Mouse (Mus musculus): ENCODE results near the gene Abcb9. TPM values are rescaled to one million over a fixed set of nuclear protein-coding genes. Genes with fewer than 3 reads are reported as not detected.

Abcb9 gene
- total and polyA plus RNA-seq, 2 experiments from 2014 or later, result 29.6 to 42.1 TPM

GRCm38 (mm10) chr5:124025146-124025545 lies 70.5 kb downstream of the Abcb9 start:
- Histone ChIP-seq H3K27me3 (ENCODE audit: insufficient read depth, low read length) (no peaks in the 10 kb centered on the region), H3K27ac (ENCODE audit: low read depth, low read length) (peak overlapping the region; percentile 12; the same call in 1 of the 2 replicates), H3K4me1 (ENCODE audit: insufficient read depth, low read length) (peaks cover 11% of the 10 kb centered on the region), H3K4me2 (ENCODE audit: low read depth, low read length, poor library complexity, severe bottlenecking) (no peak overlapping the region), H3K9ac (replicated peaks; ENCODE audit: low read length, poor library complexity, severe bottlenecking) (no peak overlapping the region), H3K36me3 (ENCODE audit: insufficient read depth, low read length) (no peaks in the 10 kb centered on the region), H3K4me3 (ENCODE audit: low read depth, low read length) (no peak overlapping the region), H3K9me3 (ENCODE audit: low read length) (no peaks in the 10 kb centered on the region)
- TF ChIP-seq CTCF (IDR thresholded peaks at IDR 0.05), result no peak
- ATAC-seq (ENCODE audit: low FRiP score) (no peak), DNase-seq (ENCODE audit: low spot score) (no peak)
- 49% methylated on average over 9 of the region's 9 CpGs for WGBS

GRCm38 (mm10) chr5:124024677-124025076 lies 70.9 kb downstream of the Abcb9 start:
- ATAC-seq (ENCODE audit: low FRiP score), result peak; percentile 34; the same call in 1 of the 2 replicates
- H3K27ac ChIP-seq (ENCODE audit: low read depth, low read length), result peak overlapping the region; percentile 12; the same call in 1 of the 2 replicates
- H3K4me3 ChIP-seq (ENCODE audit: low read depth, low read length), result no peak overlapping the region
- no peaks in the 10 kb centered on the region for H3K27me3 ChIP-seq (ENCODE audit: insufficient read depth, low read length)
- no peak overlapping the region for H3K4me2 ChIP-seq (ENCODE audit: low read depth, low read length, poor library complexity, severe bottlenecking)
- TF ChIP-seq CTCF (IDR thresholded peaks at IDR 0.05), result no peak
- H3K9me3 ChIP-seq (ENCODE audit: low read length), result no peaks in the 10 kb centered on the region
- H3K4me1 ChIP-seq (ENCODE audit: insufficient read depth, low read length), result peaks cover 11% of the 10 kb centered on the region
- WGBS, result 46% methylated on average over 6 of the region's 6 CpGs
- no peaks in the 10 kb centered on the region for H3K36me3 ChIP-seq (ENCODE audit: insufficient read depth, low read length)
- peak; percentile 73 for DNase-seq (ENCODE audit: low spot score)
- no peak overlapping the region for H3K9ac ChIP-seq (replicated peaks; ENCODE audit: low read length, poor library complexity, severe bottlenecking)

- TF ChIP-seq CTCF (IDR thresholded peaks at IDR 0.05), result no peak
- ATAC-seq (ENCODE audit: low FRiP score), result no peak
- 78% methylated on average over 7 of the region's 7 CpGs for WGBS
- Histone ChIP-seq H3K9ac (replicated peaks; ENCODE audit: low read length, poor library complexity, severe bottlenecking) (no peak overlapping the region), H3K27me3 (ENCODE audit: insufficient read depth, low read length) (no peaks in the 10 kb centered on the region), H3K4me2 (ENCODE audit: low read depth, low read length, poor library complexity, severe bottlenecking) (no peak overlapping the region), H3K27ac (ENCODE audit: low read depth, low read length) (no peak overlapping the region), H3K4me1 (ENCODE audit: insufficient read depth, low read length) (peaks cover 6% of the 10 kb centered on the region; the same call in 1 of the 2 replicates), H3K36me3 (ENCODE audit: insufficient read depth, low read length) (no peaks in the 10 kb centered on the region), H3K4me3 (ENCODE audit: low read depth, low read length) (no peak overlapping the region), H3K9me3 (ENCODE audit: low read length) (no peaks in the 10 kb centered on the region)
- no peak for DNase-seq (ENCODE audit: low spot score)
Observed at GRCm38 (mm10) chr5:124022365-124022764, 73.2 kb downstream of the Abcb9 start.

GRCm38 (mm10) chr5:124021701-124022100 lies 73.9 kb downstream of the Abcb9 start:
- H3K9me3 ChIP-seq (ENCODE audit: low read length), result no peaks in the 10 kb centered on the region
- peaks cover 6% of the 10 kb centered on the region; the same call in 1 of the 2 replicates for H3K4me1 ChIP-seq (ENCODE audit: insufficient read depth, low read length)
- TF ChIP-seq CTCF (IDR thresholded peaks at IDR 0.05), result no peak
- DNase-seq (ENCODE audit: low spot score), result no peak
- H3K4me3 ChIP-seq (ENCODE audit: low read depth, low read length), result no peak overlapping the region
- H3K36me3 ChIP-seq (ENCODE audit: insufficient read depth, low read length), result no peaks in the 10 kb centered on the region
- H3K4me2 ChIP-seq (ENCODE audit: low read depth, low read length, poor library complexity, severe bottlenecking), result no peak overlapping the region
- WGBS, result 62% methylated on average over 11 of the region's 11 CpGs
- H3K27me3 ChIP-seq (ENCODE audit: insufficient read depth, low read length), result no peaks in the 10 kb centered on the region
- H3K27ac ChIP-seq (ENCODE audit: low read depth, low read length), result no peak overlapping the region
- H3K9ac ChIP-seq (replicated peaks; ENCODE audit: low read length, poor library complexity, severe bottlenecking), result no peak overlapping the region
- ATAC-seq (ENCODE audit: low FRiP score), result no peak

GRCm38 (mm10) chr5:124021148-124021547 lies 74.5 kb downstream of the Abcb9 start:
- H3K4me2 ChIP-seq (ENCODE audit: low read depth, low read length, poor library complexity, severe bottlenecking), result no peak overlapping the region
- H3K4me3 ChIP-seq (ENCODE audit: low read depth, low read length), result no peak overlapping the region
- no peak overlapping the region for H3K27ac ChIP-seq (ENCODE audit: low read depth, low read length)
- H3K27me3 ChIP-seq (ENCODE audit: insufficient read depth, low read length), result no peaks in the 10 kb centered on the region
- DNase-seq (ENCODE audit: low spot score), result no peak
- no peaks in the 10 kb centered on the region for H3K9me3 ChIP-seq (ENCODE audit: low read length)
- H3K4me1 ChIP-seq (ENCODE audit: insufficient read depth, low read length), result peaks cover 5% of the 10 kb centered on the region; the same call in 1 of the 2 replicates
- 89% methylated on average over 11 of the region's 11 CpGs for WGBS
- H3K9ac ChIP-seq (replicated peaks; ENCODE audit: low read length, poor library complexity, severe bottlenecking), result no peak overlapping the region
- TF ChIP-seq CTCF (IDR thresholded peaks at IDR 0.05), result no peak
- ATAC-seq (ENCODE audit: low FRiP score), result no peak
- H3K36me3 ChIP-seq (ENCODE audit: insufficient read depth, low read length), result no peaks in the 10 kb centered on the region

- no peaks in the 10 kb centered on the region for H3K9me3 ChIP-seq (ENCODE audit: low read length)
- peak overlapping the region; percentile 32 for H3K27ac ChIP-seq (ENCODE audit: low read depth, low read length)
- no peak overlapping the region for H3K4me3 ChIP-seq (ENCODE audit: low read depth, low read length)
- peak; percentile 72 for ATAC-seq (ENCODE audit: low FRiP score)
- no peaks in the 10 kb centered on the region for H3K36me3 ChIP-seq (ENCODE audit: insufficient read depth, low read length)
- no peak overlapping the region for H3K9ac ChIP-seq (replicated peaks; ENCODE audit: low read length, poor library complexity, severe bottlenecking)
- no peaks in the 10 kb centered on the region for H3K27me3 ChIP-seq (ENCODE audit: insufficient read depth, low read length)
- 60% methylated on average over 12 of the region's 12 CpGs for WGBS
- TF ChIP-seq CTCF (IDR thresholded peaks at IDR 0.05), result no peak
- no peak overlapping the region for H3K4me2 ChIP-seq (ENCODE audit: low read depth, low read length, poor library complexity, severe bottlenecking)
- peaks cover 3% of the 10 kb centered on the region; the same call in 1 of the 2 replicates for H3K4me1 ChIP-seq (ENCODE audit: insufficient read depth, low read length)
- peak; percentile 89 for DNase-seq (ENCODE audit: low spot score)
Observed at GRCm38 (mm10) chr5:124019348-124020216, 76.0 kb downstream of the Abcb9 start.

Data from midbrain, postnatal 0 days (tissue).